Mouse (Mus musculus): ENCODE results near the gene Gm28576. TPM values are rescaled to one million over a fixed set of nuclear protein-coding genes. Genes with fewer than 3 reads are reported as not detected.
"Not testable (repeated sequence)": the region's sequence is repeated elsewhere in the genome, so short reads cannot be mapped to it uniquely, and the experiment has no call there.

The Gm28576 gene
- total RNA-seq (2021), result not detected
- long read RNA-seq, experiment 1, result 0 reads
- long read RNA-seq, experiment 2, result 0 reads

DNA sequence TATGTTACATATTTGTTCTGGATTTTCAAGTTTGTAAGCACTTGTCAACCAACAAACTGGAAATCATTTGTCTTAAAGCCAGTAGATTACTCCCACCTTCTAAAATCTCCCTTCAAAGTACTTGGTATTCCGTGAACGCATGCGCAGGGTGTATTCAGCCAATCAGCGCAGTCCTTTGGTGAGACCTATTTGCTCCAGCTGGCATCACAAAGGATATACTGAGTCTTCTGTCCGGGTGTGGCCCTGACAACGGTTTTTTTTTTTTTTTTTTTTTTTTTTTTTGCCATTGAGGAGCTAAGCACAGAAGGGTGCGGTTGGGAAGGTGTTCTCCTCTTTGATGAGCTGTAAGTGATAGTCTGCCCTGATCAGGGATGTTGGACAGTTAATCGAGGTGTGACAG, at the start of gene Gm28576:
Gm28576 (plus strand) TSS at position 301 of the 400 bp plus-strand sequence.
- DNase-seq; intact Hi-C loops (cut with DNase I): not testable (repeated sequence)

Other genes starting within 250 kb of the Gm28576 start
- gene Gm20826, start 84.5 kb upstream of the Gm28576 start, total RNA-seq (2021), result not detected

Measured in heart, postnatal 14 days (tissue).